Mouse (Mus musculus): ENCODE measurements at regions not wholly inside any gene's neighbourhood (a gene's known extent, or its start where the extent isn't known, plus 50 kb on each side); places are given as distances from the start of the nearest gene placed in this dataset.

DNA sequence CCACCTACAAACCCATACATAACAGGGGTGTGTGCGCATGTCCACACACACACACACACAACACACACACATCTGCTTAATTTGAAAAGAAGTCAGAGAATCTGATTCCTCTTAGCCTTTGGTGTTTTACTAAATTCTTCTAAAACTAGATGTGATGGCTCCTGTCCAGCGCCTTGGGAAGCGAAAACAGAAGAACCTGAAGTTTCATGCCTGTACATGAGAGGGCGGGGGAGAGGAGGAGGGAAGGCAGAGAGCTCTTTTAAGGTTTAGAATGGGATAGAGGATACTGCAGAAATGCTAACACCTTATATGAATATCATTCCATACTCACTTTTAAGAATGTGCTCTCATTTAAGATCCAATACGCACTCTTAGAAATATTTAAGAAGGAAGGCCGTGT, 64.5 kb upstream of the Fer start:
- no peaks in the 10 kb centered on the region for H3K27me3 ChIP-seq (ENCODE audit: control insufficient read depth, insufficient read depth, low read length, poor library complexity, severe bottlenecking)
- H3K9me3 ChIP-seq (replicated peaks; ENCODE audit: control insufficient read depth, insufficient read depth, low read length, poor library complexity, severe bottlenecking), result no peaks in the 10 kb centered on the region
- TF ChIP-seq CTCF (IDR thresholded peaks at IDR 0.05; ENCODE audit: low read depth, low read length) (no peak), EP300 (IDR thresholded peaks at IDR 0.05; ENCODE audit: insufficient read depth, low read depth, low read length) (no peak), POLR2A (IDR thresholded peaks at IDR 0.05; ENCODE audit: insufficient read depth, low read length) (no peak)
- no peak overlapping the region for H3K27ac ChIP-seq (ENCODE audit: insufficient read depth, low read length)
- no peaks in the 10 kb centered on the region for H3K4me1 ChIP-seq (ENCODE audit: control insufficient read depth, insufficient read depth, low read length)
- no peaks in the 10 kb centered on the region for H3K36me3 ChIP-seq (ENCODE audit: control insufficient read depth, insufficient read depth, low read length, poor library complexity, severe bottlenecking)
- no peak overlapping the region for H3K4me3 ChIP-seq (ENCODE audit: low read depth, low read length)
- H3K9ac ChIP-seq (ENCODE audit: low read depth, poor library complexity, severe bottlenecking), result no peak overlapping the region

DNA sequence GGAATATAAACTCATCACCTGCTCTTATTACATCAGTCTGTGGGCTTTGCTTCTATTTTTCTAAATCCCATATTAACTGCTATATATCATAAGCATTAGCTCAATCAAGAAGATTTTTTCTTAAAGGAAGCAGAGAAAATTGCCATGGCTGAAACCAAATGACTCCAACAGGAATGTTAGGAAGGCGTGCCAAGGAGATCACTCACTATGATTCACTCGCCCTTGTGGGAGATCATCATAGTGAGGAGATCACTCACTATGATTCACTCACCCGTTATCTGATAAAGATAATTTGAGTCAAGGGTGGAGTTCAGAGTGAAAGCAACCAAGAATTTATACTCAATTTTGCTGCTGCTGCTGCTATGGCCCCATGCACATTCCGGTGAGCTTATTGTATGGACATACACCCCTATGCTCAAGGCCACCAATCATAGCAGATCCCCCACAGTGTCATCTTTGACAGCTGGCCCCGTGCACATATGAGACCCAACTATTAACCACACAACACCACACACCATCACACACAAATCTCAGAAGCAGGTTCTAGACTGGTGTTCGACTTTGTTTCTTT, 63.8 kb upstream of the Fer start:
- no peak for TF ChIP-seq POLR2A (IDR thresholded peaks at IDR 0.05; ENCODE audit: insufficient read depth, low read length)
- no peak for TF ChIP-seq CTCF (IDR thresholded peaks at IDR 0.05; ENCODE audit: low read depth, low read length)
- no peak for TF ChIP-seq EP300 (IDR thresholded peaks at IDR 0.05; ENCODE audit: insufficient read depth, low read depth, low read length)
- Histone ChIP-seq H3K4me3 (ENCODE audit: low read depth, low read length) (no peak overlapping the region), H3K9ac (ENCODE audit: low read depth, poor library complexity, severe bottlenecking) (no peak overlapping the region), H3K9me3 (replicated peaks; ENCODE audit: control insufficient read depth, insufficient read depth, low read length, poor library complexity, severe bottlenecking) (no peaks in the 10 kb centered on the region), H3K4me1 (ENCODE audit: control insufficient read depth, insufficient read depth, low read length) (no peaks in the 10 kb centered on the region), H3K27ac (ENCODE audit: insufficient read depth, low read length) (no peak overlapping the region), H3K27me3 (ENCODE audit: control insufficient read depth, insufficient read depth, low read length, poor library complexity, severe bottlenecking) (no peaks in the 10 kb centered on the region), H3K36me3 (ENCODE audit: control insufficient read depth, insufficient read depth, low read length, poor library complexity, severe bottlenecking) (no peaks in the 10 kb centered on the region)

DNA sequence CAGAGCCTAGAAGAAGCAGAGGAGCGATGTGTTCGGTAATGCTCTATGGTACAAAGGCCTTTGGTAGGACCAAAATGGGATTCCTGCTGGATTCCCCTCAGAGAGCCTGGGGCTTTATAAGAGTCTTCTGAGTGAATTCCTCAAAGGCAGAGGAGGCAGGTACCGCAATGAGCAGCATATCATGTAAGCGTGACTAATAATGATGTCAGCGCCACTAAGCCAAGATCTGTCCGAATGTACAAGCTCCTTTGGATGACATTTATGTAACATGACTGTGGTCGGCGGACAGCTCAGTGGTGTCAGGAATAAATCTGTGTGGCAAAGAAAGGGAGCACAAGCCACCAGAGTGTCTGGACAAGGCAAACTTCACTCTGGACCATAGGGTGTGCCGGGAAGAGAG, 61.5 kb upstream of the Fer start:
- Histone ChIP-seq H3K4me3 (ENCODE audit: low read depth, low read length) (peak overlapping the region; percentile 39; the same call in 1 of the 2 replicates), H3K9me3 (replicated peaks; ENCODE audit: control insufficient read depth, insufficient read depth, low read length, poor library complexity, severe bottlenecking) (no peaks in the 10 kb centered on the region), H3K27ac (ENCODE audit: insufficient read depth, low read length) (no peak overlapping the region), H3K27me3 (ENCODE audit: control insufficient read depth, insufficient read depth, low read length, poor library complexity, severe bottlenecking) (no peaks in the 10 kb centered on the region), H3K36me3 (ENCODE audit: control insufficient read depth, insufficient read depth, low read length, poor library complexity, severe bottlenecking) (no peaks in the 10 kb centered on the region), H3K4me1 (ENCODE audit: control insufficient read depth, insufficient read depth, low read length) (no peaks in the 10 kb centered on the region), H3K9ac (ENCODE audit: low read depth, poor library complexity, severe bottlenecking) (no peak overlapping the region)
- no peak for TF ChIP-seq POLR2A (IDR thresholded peaks at IDR 0.05; ENCODE audit: insufficient read depth, low read length)
- TF ChIP-seq EP300 (IDR thresholded peaks at IDR 0.05; ENCODE audit: insufficient read depth, low read depth, low read length), result no peak
- TF ChIP-seq CTCF (IDR thresholded peaks at IDR 0.05; ENCODE audit: low read depth, low read length), result no peak

GRCm38 (mm10) chr17:63802846-63803245, 60.0 kb upstream of the Fer start:
- Histone ChIP-seq H3K4me1 (ENCODE audit: control insufficient read depth, insufficient read depth, low read length) (no peaks in the 10 kb centered on the region), H3K36me3 (ENCODE audit: control insufficient read depth, insufficient read depth, low read length, poor library complexity, severe bottlenecking) (no peaks in the 10 kb centered on the region), H3K4me3 (ENCODE audit: low read depth, low read length) (no peak overlapping the region), H3K27ac (ENCODE audit: insufficient read depth, low read length) (no peak overlapping the region), H3K9ac (ENCODE audit: low read depth, poor library complexity, severe bottlenecking) (no peak overlapping the region), H3K27me3 (ENCODE audit: control insufficient read depth, insufficient read depth, low read length, poor library complexity, severe bottlenecking) (no peaks in the 10 kb centered on the region), H3K9me3 (replicated peaks; ENCODE audit: control insufficient read depth, insufficient read depth, low read length, poor library complexity, severe bottlenecking) (no peaks in the 10 kb centered on the region)
- TF ChIP-seq EP300 (IDR thresholded peaks at IDR 0.05; ENCODE audit: insufficient read depth, low read depth, low read length) (no peak), POLR2A (IDR thresholded peaks at IDR 0.05; ENCODE audit: insufficient read depth, low read length) (no peak), CTCF (IDR thresholded peaks at IDR 0.05; ENCODE audit: low read depth, low read length) (no peak)

- no peaks in the 10 kb centered on the region for H3K4me1 ChIP-seq (ENCODE audit: control insufficient read depth, insufficient read depth, low read length)
- no peaks in the 10 kb centered on the region for H3K36me3 ChIP-seq (ENCODE audit: control insufficient read depth, insufficient read depth, low read length, poor library complexity, severe bottlenecking)
- no peak overlapping the region for H3K27ac ChIP-seq (ENCODE audit: insufficient read depth, low read length)
- no peaks in the 10 kb centered on the region for H3K27me3 ChIP-seq (ENCODE audit: control insufficient read depth, insufficient read depth, low read length, poor library complexity, severe bottlenecking)
- no peaks in the 10 kb centered on the region for H3K9me3 ChIP-seq (replicated peaks; ENCODE audit: control insufficient read depth, insufficient read depth, low read length, poor library complexity, severe bottlenecking)
- no peak overlapping the region for H3K4me3 ChIP-seq (ENCODE audit: low read depth, low read length)
- TF ChIP-seq POLR2A (IDR thresholded peaks at IDR 0.05; ENCODE audit: insufficient read depth, low read length) (no peak), CTCF (IDR thresholded peaks at IDR 0.05; ENCODE audit: low read depth, low read length) (peak; percentile 78)
- no peak overlapping the region for H3K9ac ChIP-seq (ENCODE audit: low read depth, poor library complexity, severe bottlenecking)
These were observed 59.3 kb upstream of the Fer start for GRCm38 (mm10) chr17:63803599-63803998.

DNA sequence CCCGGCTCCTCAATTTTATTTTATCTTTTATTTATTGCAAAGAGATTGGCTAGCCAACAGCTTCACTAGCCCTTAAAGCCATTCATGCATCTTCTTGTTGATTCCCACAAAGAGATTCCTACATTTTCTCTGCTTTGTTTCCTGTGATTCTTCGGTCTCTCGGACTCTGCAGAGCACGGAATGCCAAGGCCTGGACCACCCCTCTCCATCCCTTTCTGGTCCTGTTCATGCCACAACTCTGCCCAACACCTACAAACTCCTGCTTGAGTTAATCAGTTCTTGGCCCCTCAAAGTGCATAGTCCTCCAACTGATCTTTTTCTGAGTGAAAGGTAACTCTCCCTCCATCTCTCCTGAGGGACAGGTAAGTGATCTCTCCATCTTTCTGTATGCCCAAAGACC, 58.4 kb upstream of the Fer start:
- Histone ChIP-seq H3K4me3 (ENCODE audit: low read depth, low read length) (no peak overlapping the region), H3K27me3 (ENCODE audit: control insufficient read depth, insufficient read depth, low read length, poor library complexity, severe bottlenecking) (no peaks in the 10 kb centered on the region)
- TF ChIP-seq EP300 (IDR thresholded peaks at IDR 0.05; ENCODE audit: insufficient read depth, low read depth, low read length), result no peak
- no peak for TF ChIP-seq POLR2A (IDR thresholded peaks at IDR 0.05; ENCODE audit: insufficient read depth, low read length)

More for the DNA sequence above, 58.4 kb upstream of the Fer start:
- Histone ChIP-seq H3K36me3 (ENCODE audit: control insufficient read depth, insufficient read depth, low read length, poor library complexity, severe bottlenecking) (no peaks in the 10 kb centered on the region), H3K9ac (ENCODE audit: low read depth, poor library complexity, severe bottlenecking) (no peak overlapping the region), H3K9me3 (replicated peaks; ENCODE audit: control insufficient read depth, insufficient read depth, low read length, poor library complexity, severe bottlenecking) (no peaks in the 10 kb centered on the region), H3K4me1 (ENCODE audit: control insufficient read depth, insufficient read depth, low read length) (peaks cover 1% of the 10 kb centered on the region), H3K27ac (ENCODE audit: insufficient read depth, low read length) (no peak overlapping the region)

Data from ES-Bruce4 (cell line).